Mouse (Mus musculus) megakaryocyte-erythroid progenitor cell, adult 5 weeks (primary cell): ENCODE results near the gene Ube2cbp. TPM values are rescaled to one million over a fixed set of nuclear protein-coding genes. Genes with fewer than 3 reads are reported as not detected.

Experiments
- polyA plus RNA-seq: library from polyadenylated mRNA; stranded (reverse); fragments of >175 nt; gene quantifications from 2 replicates; pipeline ENCODE4 v1.2.3, GENCODE M21; 2012

The Ube2cbp gene
- polyA plus RNA-seq: 3.4 and 4.0 TPM in 2 replicates

GRCm38 (mm10) chr9:86464151-86465105 lies at the start of gene Ube2cbp:
Ube2cbp (minus strand) TSS chr9:86464950.

GRCm38 (mm10) chr9:86466990-86467870 lies 2.5 kb upstream of the Ube2cbp start, which contains the start of gene Dop1a:
Dop1a (plus strand) TSS chr9:86467154.

Other genes starting within 250 kb of the Ube2cbp start
- 2.6 and 4.1 TPM in 2 replicates for gene Dop1a, start 2.2 kb upstream of the Ube2cbp start, polyA plus RNA-seq
- 3.4 and 3.8 TPM in 2 replicates for gene Pgm3, start 106.9 kb upstream of the Ube2cbp start, polyA plus RNA-seq
- gene Rwdd2a, start 107.0 kb upstream of the Ube2cbp start, polyA plus RNA-seq: 0.38 and 0.55 TPM in 2 replicates
- 0.04 and 0.10 TPM in 2 replicates for gene Me1, start 231.0 kb upstream of the Ube2cbp start, polyA plus RNA-seq